Comparison of ENCODE assay signal across 19 mouse cellular contexts in the genomic region with DNA sequence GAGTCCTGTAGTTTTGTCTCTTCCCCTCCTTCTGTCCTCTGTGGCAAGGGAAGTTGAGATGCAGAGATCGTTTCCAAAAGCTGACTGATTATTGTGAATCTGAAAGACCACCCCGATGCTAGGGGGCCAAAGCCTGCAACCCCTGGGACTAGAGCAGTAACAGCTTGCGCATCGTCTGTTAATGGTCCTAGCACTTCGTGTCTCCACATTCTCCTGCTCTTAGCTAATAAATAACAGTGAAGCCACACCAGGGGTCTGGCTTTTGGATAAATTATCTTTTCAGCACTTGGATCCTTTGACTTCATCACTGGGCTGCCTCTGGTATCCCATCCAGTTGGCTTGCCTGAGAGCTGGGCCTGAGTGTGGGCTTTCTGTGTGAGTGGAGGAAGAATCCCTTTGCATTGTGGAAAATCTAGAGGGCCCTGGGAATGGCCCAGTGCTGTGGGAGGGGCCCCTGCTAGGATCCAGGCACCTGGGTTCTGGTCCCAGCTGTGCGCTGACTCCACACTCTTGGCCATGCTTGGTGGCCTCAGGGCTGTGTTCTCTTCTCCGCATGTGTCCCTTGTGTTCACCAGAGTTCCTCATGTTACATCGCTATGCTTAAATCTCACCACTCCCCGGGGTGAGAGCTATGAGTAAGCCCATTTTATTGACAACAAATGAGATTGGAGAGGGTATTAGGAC.
A peak's percentile ranks its signal among the peaks of the same experiment; 100 is the strongest.
DNase-seq lines count a peak whose midpoint lies in the region; ATAC-seq lines count a peak whose summit lies in the region.
"Had no signal": no experiment of that assay in that cellular context is flagged by ENCODE, and none has a peak within 500 bp of the region (broad histone marks: within the 10 kb centered on the region; RNA-seq: fewer than 3 reads in every experiment).

No protein-coding gene starts in this region.

- H3K9ac ChIP-seq in kidney, embryonic 14.5 days (ENCODE audit: low read depth, low read length), result no peak overlapping the region
- no peak overlapping the region for H3K9ac ChIP-seq in stomach, embryonic 16.5 days (ENCODE audit: low read length)
- H3K9ac ChIP-seq: heart, embryonic 13.5 days; hindbrain, embryonic 15.5 days had no signal

- H3K9me3 ChIP-seq in kidney, embryonic 14.5 days (ENCODE audit: control insufficient read depth, low read length), result no peaks in the 10 kb centered on the region
- H3K9me3 ChIP-seq in stomach, embryonic 16.5 days (replicated peaks; ENCODE audit: control insufficient read depth, low read length), result no peaks in the 10 kb centered on the region
- H3K9me3 ChIP-seq: heart, embryonic 13.5 days; hindbrain, embryonic 15.5 days had no signal

- H3K4me1 ChIP-seq in kidney, embryonic 14.5 days (ENCODE audit: control insufficient read depth, insufficient read depth, low read length), result 0 out of 2 replicates have a peak, but pooled peaks cover 5% of the 10 kb centered on the region
- no peaks in the 10 kb centered on the region for H3K4me1 ChIP-seq in stomach, embryonic 16.5 days (ENCODE audit: control insufficient read depth, insufficient read depth, low read length)
- H3K4me1 ChIP-seq: hindbrain, embryonic 15.5 days had no signal

- no peak overlapping the region for H3K4me2 ChIP-seq in kidney, embryonic 14.5 days (replicated peaks; ENCODE audit: low read depth, low read length)
- no peak overlapping the region for H3K4me2 ChIP-seq in stomach, embryonic 16.5 days (ENCODE audit: low read depth, low read length)
- H3K4me2 ChIP-seq: heart, embryonic 13.5 days; hindbrain, embryonic 15.5 days had no signal

- no peaks in the 10 kb centered on the region for H3K36me3 ChIP-seq in kidney, embryonic 14.5 days (ENCODE audit: control insufficient read depth, insufficient read depth, low read length)
- no peaks in the 10 kb centered on the region for H3K36me3 ChIP-seq in stomach, embryonic 16.5 days (ENCODE audit: control insufficient read depth, insufficient read depth, low read length)
- H3K36me3 ChIP-seq: heart, embryonic 13.5 days; hindbrain, embryonic 15.5 days had no signal

- whole genome bisulfite sequencing in kidney, embryonic 14.5 days, result 68% methylated on average over 9 of the region's 9 CpGs
- 68% methylated on average over 9 of the region's 9 CpGs for WGBS in stomach, embryonic 16.5 days

- H3K27ac ChIP-seq in kidney, embryonic 14.5 days (ENCODE audit: low read depth, low read length), result peak overlapping the region; percentile 4; the same call in 1 of the 2 replicates
- H3K27ac ChIP-seq in stomach, embryonic 16.5 days (ENCODE audit: low read length), result peak overlapping the region; percentile 1; the same call in 1 of the 2 replicates
- H3K27ac ChIP-seq: heart, adult 2 months; heart, embryonic 13.5 days; hindbrain, embryonic 15.5 days had no signal

- no peak for ATAC-seq in kidney, embryonic 14.5 days (ENCODE audit: low FRiP score, low TSS enrichment)
- 0 out of 2 replicates have a peak, but pooled peaks have one; percentile 7 for ATAC-seq in stomach, embryonic 16.5 days (ENCODE audit: insufficient read depth, low FRiP score)
- ATAC-seq: activated CD4-positive, CD25-positive, alpha-beta regulatory T cell, adult 4 months; forebrain, embryonic 14.5 days; intestine, embryonic 16.5 days; Patski had no signal

- H3K4me3 ChIP-seq in kidney, embryonic 14.5 days (ENCODE audit: low read length), result no peak overlapping the region
- H3K4me3 ChIP-seq in stomach, embryonic 16.5 days (replicated peaks; ENCODE audit: low read length), result no peak overlapping the region
- H3K4me3 ChIP-seq: heart, adult 2 months; heart, embryonic 13.5 days; hindbrain, embryonic 15.5 days had no signal

- H3K27me3 ChIP-seq in kidney, embryonic 14.5 days (ENCODE audit: control insufficient read depth, insufficient read depth, low read length), result peaks cover 2% of the 10 kb centered on the region; the same call in 1 of the 2 replicates
- no peaks in the 10 kb centered on the region for H3K27me3 ChIP-seq in stomach, embryonic 16.5 days (ENCODE audit: control insufficient read depth, insufficient read depth, low read length)
- H3K27me3 ChIP-seq: CH12.LX; hindbrain, embryonic 15.5 days; Patski had no signal

- peak; percentile 58 for DNase-seq in gastrocnemius, adult 18-20 months (ENCODE audit: low spot score)
- DNase-seq in gastrocnemius, postnatal 10 days, result no peak
- no peak for DNase-seq in kidney, adult 11 months
- DNase-seq in gastrocnemius, postnatal 14 days, result peak; percentile 20
- no peak for DNase-seq in left cerebral cortex, adult 11 months (ENCODE audit: low spot score)
- DNase-seq: adrenal gland, postnatal 14 days; cerebellum, adult 11-12 months; cerebellum, adult 9-10 months; cerebellum, postnatal 25 days; heart, adult 2 months had no signal

- intact Hi-C loops in gastrocnemius, postnatal 14 days (cut with DNase I; ENCODE audit: low total_unique reads), result no loop called here

Comparison
In these comparisons a context has a peak if more than half of its experiments do, and no peak if none do; other contexts are left out.
1. DNase-seq: peak in gastrocnemius, adult 18-20 months (single experiment) and gastrocnemius, postnatal 14 days (single experiment); none in gastrocnemius, postnatal 10 days (single experiment), kidney, adult 11 months (single experiment) and left cerebral cortex, adult 11 months (single experiment).